Mouse (Mus musculus) thymus, adult 2 months (tissue): ENCODE results near the gene Fam83g. TPM values are rescaled to one million over a fixed set of nuclear protein-coding genes. Genes with fewer than 3 reads are reported as not detected.
A peak's percentile ranks its signal among the peaks of the same experiment; 100 is the strongest.
"Not testable (repeated sequence)": the region's sequence is repeated elsewhere in the genome, so short reads cannot be mapped to it uniquely, and the experiment has no call there.

Experiments used
- DNase-seq: peaks from one replicate; pipeline ENCODE4 v3.0.0; 2021
- H3K27ac ChIP-seq: fragments of 200-500 bp; 2 replicates; pipeline ENCODE4 v1.5.1; 2012; ENCODE audit warnings: low read length, control low read depth; ENCODE audit not compliant: control insufficient read depth, insufficient read depth
- H3K27me3 ChIP-seq: fragments of 200-500 bp; 2 replicates; pipeline ENCODE4 v1.6.1; 2012; ENCODE audit warnings: mild to moderate bottlenecking, low read length, moderate library complexity, mixed read lengths; ENCODE audit not compliant: control insufficient read depth, insufficient read depth
- H3K36me3 ChIP-seq: fragments of 200-500 bp; 2 replicates; pipeline ENCODE4 v1.6.1; 2012; ENCODE audit warnings: mild to moderate bottlenecking, low read length, moderate library complexity; ENCODE audit not compliant: control insufficient read depth, insufficient read depth
- H3K4me1 ChIP-seq: fragments of 200-500 bp; replicated peaks from 2 replicates; pipeline ENCODE4 v1.6.1; 2012; ENCODE audit warnings: low read length; ENCODE audit not compliant: control insufficient read depth, insufficient read depth
- H3K4me3 ChIP-seq: fragments of 200-500 bp; 2 replicates; pipeline ENCODE4 v1.5.1; 2012; ENCODE audit warnings: mild to moderate bottlenecking, low read length, control low read depth, moderate library complexity; ENCODE audit not compliant: control insufficient read depth, insufficient read depth
- CTCF ChIP-seq: fragments of 200-500 bp; IDR thresholded peaks from 2 replicates; pipeline ENCODE4 v1.5.1; 2012; ENCODE audit warnings: mild to moderate bottlenecking, control low read depth, low read length, moderate library complexity, borderline replicate concordance; ENCODE audit not compliant: control insufficient read depth, poor library complexity, insufficient read depth; ENCODE audit errors: extremely low read depth
- POLR2A ChIP-seq: fragments of 200-500 bp; IDR thresholded peaks from 2 replicates; pipeline ENCODE4 v1.6.1; 2012; ENCODE audit warnings: mild to moderate bottlenecking, low read length, control low read depth, moderate library complexity; ENCODE audit not compliant: control insufficient read depth, poor library complexity, insufficient read depth; ENCODE audit errors: extremely low read depth
- WGBS: fragments of 180-500 bp; shearing (Covaris S2); methylation state at CpG from one replicate; pipeline ENCODE4 v1.1.7; 2018; 5-methylcytosine and 5-hydroxymethylcytosine counted together
- polyA plus RNA-seq: library from polyadenylated mRNA; depleted of rRNA; stranded (reverse); fragments of >200 nt; gene quantifications from 2 replicates; pipeline ENCODE4 v1.2.3, GENCODE M21; 2012; rRNA removed

Fam83g gene
- 8.9 and 9.5 TPM in 2 replicates for polyA plus RNA-seq

- 8% methylated on average over 76 of the region's 76 CpGs for WGBS
- H3K27me3 ChIP-seq: no peaks in the 10 kb centered on the region
These were observed at the start of gene Fam83g for GRCm38 (mm10) chr11:61683907-61684731. Fam83g (plus strand) TSS chr11:61684091.

GRCm38 (mm10) chr11:61636309-61636708 is 47.6 kb upstream of the Fam83g start:
- not testable (repeated sequence) for H3K4me3 ChIP-seq, H3K27me3 ChIP-seq, H3K36me3 ChIP-seq, H3K27ac ChIP-seq, DNase-seq
- peaks cover 12% of the 10 kb centered on the region for H3K4me1 ChIP-seq
- WGBS: 97% methylated on average over 4 of the region's 4 CpGs

More at GRCm38 (mm10) chr11:61683907-61684731, at the start of gene Fam83g:
- Histone ChIP-seq H3K4me1 (peaks cover 23% of the 10 kb centered on the region), H3K36me3 (no peaks in the 10 kb centered on the region), H3K27ac (no peak within 1 kb of the TSS), H3K4me3 (peak within 1 kb of the TSS; percentile 78)
- no peak for TF ChIP-seq CTCF
- peak; percentile 63 for DNase-seq

GRCm38 (mm10) chr11:61637413-61637812 is 46.5 kb upstream of the Fam83g start:
- WGBS: 81% methylated on average over 1 of the region's 1 CpGs
- H3K4me3 ChIP-seq: no peak overlapping the region
- H3K27me3 ChIP-seq: no peaks in the 10 kb centered on the region
- H3K4me1 ChIP-seq: peaks cover 19% of the 10 kb centered on the region
- H3K27ac ChIP-seq: no peak overlapping the region
- no peaks in the 10 kb centered on the region for H3K36me3 ChIP-seq
- no peak for TF ChIP-seq CTCF
- no peak for TF ChIP-seq POLR2A
- DNase-seq: no peak

GRCm38 (mm10) chr11:61637856-61638255 is 46.0 kb upstream of the Fam83g start:
- 92% methylated on average over 3 of the region's 3 CpGs for WGBS
- Histone ChIP-seq H3K27me3 (no peaks in the 10 kb centered on the region), H3K27ac (no peak overlapping the region), H3K36me3 (no peaks in the 10 kb centered on the region), H3K4me1 (peaks cover 19% of the 10 kb centered on the region), H3K4me3 (no peak overlapping the region)
- TF ChIP-seq CTCF (no peak), POLR2A (no peak)
- DNase-seq: no peak

- H3K27me3 ChIP-seq: no peaks in the 10 kb centered on the region
- DNase-seq: peak; percentile 46
- H3K27ac ChIP-seq: peak overlapping the region; percentile 79
- no peak overlapping the region for H3K4me3 ChIP-seq
- WGBS: 27% methylated on average over 12 of the region's 12 CpGs
- TF ChIP-seq CTCF (no peak), POLR2A (no peak)
- H3K4me1 ChIP-seq: peaks cover 19% of the 10 kb centered on the region
- H3K36me3 ChIP-seq: no peaks in the 10 kb centered on the region
These were observed 44.9 kb upstream of the Fam83g start for GRCm38 (mm10) chr11:61638764-61639536.

GRCm38 (mm10) chr11:61639601-61640177 is 44.2 kb upstream of the Fam83g start:
- H3K27ac ChIP-seq: peak overlapping the region; percentile 54
- TF ChIP-seq CTCF (no peak), POLR2A (no peak)
- peaks cover 25% of the 10 kb centered on the region for H3K4me1 ChIP-seq
- DNase-seq: no peak
- 74% methylated on average over 6 of the region's 6 CpGs for WGBS
- H3K4me3 ChIP-seq: no peak overlapping the region
- no peaks in the 10 kb centered on the region for H3K27me3 ChIP-seq
- H3K36me3 ChIP-seq: no peaks in the 10 kb centered on the region

- peaks cover 30% of the 10 kb centered on the region for H3K4me1 ChIP-seq
- not testable (repeated sequence) for H3K27me3 ChIP-seq, H3K4me3 ChIP-seq, H3K36me3 ChIP-seq, DNase-seq, H3K27ac ChIP-seq
- WGBS: 89% methylated on average over 9 of the region's 9 CpGs
These were observed 43.3 kb upstream of the Fam83g start for GRCm38 (mm10) chr11:61640585-61640984.
